28 mouse cellular contexts compared by ENCODE assay signal in genomic region chr6:4562401-4562800, GRCm38 (mm10). TPM values are rescaled to one million over a fixed set of nuclear protein-coding genes. Genes with fewer than 3 reads are reported as not detected.
DNase-seq lines count a peak whose midpoint lies in the region; ATAC-seq and TF ChIP-seq lines count a peak whose summit lies in the region.
"Had no signal": no experiment of that assay in that cellular context is flagged by ENCODE, and none has a peak within 500 bp of the region (broad histone marks: within the 10 kb centered on the region; RNA-seq: fewer than 3 reads in every experiment).

No protein-coding gene starts in this region.

- no peak overlapping the region for H3K27ac ChIP-seq in forebrain, postnatal 0 days (ENCODE audit: low read depth, low read length)
- no peak overlapping the region for H3K27ac ChIP-seq in forebrain, embryonic 15.5 days (replicated peaks)
- no peak overlapping the region for H3K27ac ChIP-seq in lung, embryonic 15.5 days
- 0 out of 2 replicates have a peak overlapping the region, but pooled peaks have one; percentile 4 for H3K27ac ChIP-seq in embryonic facial prominence, embryonic 15.5 days (replicated peaks)
- no peak overlapping the region for H3K27ac ChIP-seq in midbrain, embryonic 11.5 days (ENCODE audit: low read depth, low read length)
- H3K27ac ChIP-seq: forebrain, embryonic 12.5 days; heart, adult 2 months; liver, embryonic 13.5 days; macrophage; midbrain, embryonic 15.5 days; neural tube, embryonic 15.5 days had no signal

- 40% methylated on average over 1 of the region's 1 CpGs for WGBS in forebrain, postnatal 0 days
- 56% methylated on average over 1 of the region's 1 CpGs for WGBS in forebrain, embryonic 15.5 days
- WGBS in lung, embryonic 15.5 days: 27% methylated on average over 1 of the region's 1 CpGs
- WGBS in embryonic facial prominence, embryonic 15.5 days: 44% methylated on average over 1 of the region's 1 CpGs
- WGBS in midbrain, embryonic 11.5 days: 59% methylated on average over 1 of the region's 1 CpGs

- ATAC-seq in forebrain, postnatal 0 days: peak; percentile 59; the same call in 1 of the 2 replicates
- no peak for ATAC-seq in forebrain, embryonic 15.5 days (replicated peaks)
- peak; percentile 71; the same call in 1 of the 2 replicates for ATAC-seq in lung, embryonic 15.5 days (ENCODE audit: borderline replicate concordance, extremely low read depth, low FRiP score, low TSS enrichment)
- ATAC-seq in embryonic facial prominence, embryonic 15.5 days (ENCODE audit: insufficient number of reproducible peaks, low FRiP score, low TSS enrichment, low read depth): no peak
- ATAC-seq in midbrain, embryonic 11.5 days (ENCODE audit: low FRiP score): no peak
- ATAC-seq: hindbrain, embryonic 16.5 days; intestine, embryonic 15.5 days; midbrain, embryonic 15.5 days had no signal

- no peak overlapping the region for H3K9ac ChIP-seq in forebrain, postnatal 0 days
- H3K9ac ChIP-seq in forebrain, embryonic 15.5 days (replicated peaks): no peak overlapping the region
- H3K9ac ChIP-seq in lung, embryonic 15.5 days: no peak overlapping the region
- H3K9ac ChIP-seq in embryonic facial prominence, embryonic 15.5 days: no peak overlapping the region
- H3K9ac ChIP-seq in midbrain, embryonic 11.5 days (ENCODE audit: low read length): no peak overlapping the region
- H3K9ac ChIP-seq: forebrain, embryonic 12.5 days; heart, embryonic 13.5 days; intestine, embryonic 15.5 days; limb, embryonic 15.5 days; liver, embryonic 13.5 days; midbrain, embryonic 15.5 days; neural tube, embryonic 15.5 days had no signal

- H3K9me3 ChIP-seq in forebrain, postnatal 0 days (ENCODE audit: low read length): no peaks in the 10 kb centered on the region
- no peaks in the 10 kb centered on the region for H3K9me3 ChIP-seq in forebrain, embryonic 15.5 days
- no peaks in the 10 kb centered on the region for H3K9me3 ChIP-seq in lung, embryonic 15.5 days
- H3K9me3 ChIP-seq in embryonic facial prominence, embryonic 15.5 days (replicated peaks): no peaks in the 10 kb centered on the region
- no peaks in the 10 kb centered on the region; the same call in 1 of the 2 replicates for H3K9me3 ChIP-seq in midbrain, embryonic 11.5 days (ENCODE audit: control insufficient read depth, low read length)
- H3K9me3 ChIP-seq: forebrain, embryonic 12.5 days; G1E; heart, embryonic 13.5 days; intestine, embryonic 15.5 days; limb, embryonic 15.5 days; liver, embryonic 13.5 days; midbrain, embryonic 15.5 days; neural tube, embryonic 15.5 days had no signal

- no peak overlapping the region for H3K4me3 ChIP-seq in forebrain, postnatal 0 days (ENCODE audit: low read depth, low read length)
- no peak overlapping the region for H3K4me3 ChIP-seq in forebrain, embryonic 15.5 days
- H3K4me3 ChIP-seq in lung, embryonic 15.5 days: no peak overlapping the region
- H3K4me3 ChIP-seq in embryonic facial prominence, embryonic 15.5 days (replicated peaks): no peak overlapping the region
- H3K4me3 ChIP-seq in midbrain, embryonic 11.5 days (ENCODE audit: low read depth, low read length): no peak overlapping the region
- H3K4me3 ChIP-seq: forebrain, embryonic 12.5 days; heart, adult 2 months; heart, embryonic 13.5 days; intestine, embryonic 15.5 days; limb, embryonic 15.5 days; liver, embryonic 13.5 days; midbrain, embryonic 15.5 days; neural tube, embryonic 15.5 days had no signal

- no peaks in the 10 kb centered on the region for H3K36me3 ChIP-seq in forebrain, postnatal 0 days (ENCODE audit: insufficient read depth)
- H3K36me3 ChIP-seq in forebrain, embryonic 15.5 days: no peaks in the 10 kb centered on the region
- H3K36me3 ChIP-seq in lung, embryonic 15.5 days: no peaks in the 10 kb centered on the region
- no peaks in the 10 kb centered on the region for H3K36me3 ChIP-seq in embryonic facial prominence, embryonic 15.5 days
- H3K36me3 ChIP-seq in midbrain, embryonic 11.5 days (ENCODE audit: control insufficient read depth, insufficient read depth, low read length): no peaks in the 10 kb centered on the region
- H3K36me3 ChIP-seq: forebrain, embryonic 12.5 days; G1E; heart, embryonic 13.5 days; intestine, embryonic 15.5 days; limb, embryonic 15.5 days; liver, embryonic 13.5 days; midbrain, embryonic 15.5 days; neural tube, embryonic 15.5 days had no signal

- DNase-seq in forebrain, postnatal 0 days: no peak
- DNase-seq in lung, postnatal 4 days: no peak
- DNase-seq in lung, postnatal 10 days: peak; percentile 34
- no peak for DNase-seq in kidney, adult 11 months
- no peak for DNase-seq in midbrain, embryonic 11.5 days (ENCODE audit: low spot score, missing footprints)
- DNase-seq: adrenal gland, adult 8-10 months; cerebellum, adult 9-10 months; cerebellum, postnatal 36 days; heart, adult 2 months; heart, postnatal 10 days; kidney, adult 9 months; kidney, postnatal 10 days; layer of hippocampus, postnatal 36 days; liver, embryonic 13.5 days; spleen, adult 18-20 months; thymus, postnatal 14 days had no signal

- no peak for TF ChIP-seq CTCF in forebrain, postnatal 0 days (IDR thresholded peaks at IDR 0.05; ENCODE audit: low read depth)

- no peaks in the 10 kb centered on the region for H3K27me3 ChIP-seq in forebrain, postnatal 0 days (ENCODE audit: insufficient read depth, low read length)
- no peaks in the 10 kb centered on the region for H3K27me3 ChIP-seq in forebrain, embryonic 15.5 days
- H3K27me3 ChIP-seq in lung, embryonic 15.5 days: no peaks in the 10 kb centered on the region
- H3K27me3 ChIP-seq in embryonic facial prominence, embryonic 15.5 days: no peaks in the 10 kb centered on the region
- H3K27me3 ChIP-seq in midbrain, embryonic 11.5 days (ENCODE audit: control insufficient read depth, insufficient read depth, low read length): no peaks in the 10 kb centered on the region
- H3K27me3 ChIP-seq: forebrain, embryonic 12.5 days; heart, embryonic 13.5 days; intestine, embryonic 15.5 days; limb, embryonic 15.5 days; liver, embryonic 13.5 days; midbrain, embryonic 15.5 days; neural tube, embryonic 15.5 days had no signal

- 0 out of 2 replicates have a peak, but pooled peaks cover 3% of the 10 kb centered on the region for H3K4me1 ChIP-seq in forebrain, postnatal 0 days (ENCODE audit: insufficient read depth)
- H3K4me1 ChIP-seq in forebrain, embryonic 15.5 days: peaks cover 6% of the 10 kb centered on the region; the same call in 1 of the 2 replicates
- H3K4me1 ChIP-seq in lung, embryonic 15.5 days: peaks cover 23% of the 10 kb centered on the region
- peaks cover 4% of the 10 kb centered on the region; the same call in 1 of the 2 replicates for H3K4me1 ChIP-seq in embryonic facial prominence, embryonic 15.5 days
- peaks cover 8% of the 10 kb centered on the region for H3K4me1 ChIP-seq in midbrain, embryonic 11.5 days (ENCODE audit: control insufficient read depth, insufficient read depth, low read length)
- H3K4me1 ChIP-seq: liver, embryonic 13.5 days; neural tube, embryonic 15.5 days had no signal

- no peak overlapping the region for H3K4me2 ChIP-seq in forebrain, postnatal 0 days (ENCODE audit: low read depth)
- H3K4me2 ChIP-seq in forebrain, embryonic 15.5 days (replicated peaks): no peak overlapping the region
- H3K4me2 ChIP-seq in lung, embryonic 15.5 days: no peak overlapping the region
- H3K4me2 ChIP-seq in embryonic facial prominence, embryonic 15.5 days (replicated peaks): no peak overlapping the region
- no peak overlapping the region for H3K4me2 ChIP-seq in midbrain, embryonic 11.5 days
- H3K4me2 ChIP-seq: forebrain, embryonic 12.5 days; heart, embryonic 13.5 days; intestine, embryonic 15.5 days; limb, embryonic 15.5 days; liver, embryonic 13.5 days; midbrain, embryonic 15.5 days; neural tube, embryonic 15.5 days had no signal

RNA-seq across cellular contexts. Expression of gene Casd1, which starts 38.2 kb away (rescaled TPM):
- 77.9 and 90.3 TPM in 2 replicates for total RNA-seq in forebrain, postnatal 0 days (2014; rRNA removed)
- 27.0 and 38.7 TPM in 2 replicates for polyA plus RNA-seq in forebrain, postnatal 0 days (2015; fragmentation: Nextera tagmentation; extraction: Ambion mirVana)
- polyA plus RNA-seq in forebrain, embryonic 15.5 days (2015; fragmentation: Nextera tagmentation; extraction: Ambion mirVana): 34.1 and 40.3 TPM in 2 replicates
- polyA plus RNA-seq in lung, embryonic 15.5 days (2015; fragmentation: Nextera tagmentation; extraction: Ambion mirVana): 32.4 and 34.3 TPM in 2 replicates
- 26.8 and 29.6 TPM in 2 replicates for polyA plus RNA-seq in embryonic facial prominence, embryonic 15.5 days (2015; fragmentation: Nextera tagmentation; extraction: Ambion mirVana)
- polyA plus RNA-seq in midbrain, embryonic 11.5 days (2014; fragmentation: Nextera tagmentation; extraction: Ambion mirVana): 47.5 and 47.6 TPM in 2 replicates

RNA-seq across cellular contexts. Expression of gene Col1a2, which starts 57.8 kb away (rescaled TPM):
- 62.9 and 255 TPM in 2 replicates for total RNA-seq in forebrain, postnatal 0 days (2014; rRNA removed)
- polyA plus RNA-seq in forebrain, postnatal 0 days (2015; fragmentation: Nextera tagmentation; extraction: Ambion mirVana): 39.6 and 43.2 TPM in 2 replicates
- 38.6 and 40.4 TPM in 2 replicates for polyA plus RNA-seq in forebrain, embryonic 15.5 days (2015; fragmentation: Nextera tagmentation; extraction: Ambion mirVana)
- 726 and 742 TPM in 2 replicates for polyA plus RNA-seq in lung, embryonic 15.5 days (2015; fragmentation: Nextera tagmentation; extraction: Ambion mirVana)
- 2,269 and 2,307 TPM in 2 replicates for polyA plus RNA-seq in embryonic facial prominence, embryonic 15.5 days (2015; fragmentation: Nextera tagmentation; extraction: Ambion mirVana)
- 142 and 144 TPM in 2 replicates for polyA plus RNA-seq in midbrain, embryonic 11.5 days (2014; fragmentation: Nextera tagmentation; extraction: Ambion mirVana)
- polyA plus RNA-seq: G1E had no signal

Comparison
In these comparisons a context has a peak if more than half of its experiments do, and no peak if none do; other contexts are left out.
1. ATAC-seq: peak in forebrain, postnatal 0 days (single experiment) and lung, embryonic 15.5 days (single experiment); none in forebrain, embryonic 15.5 days (single experiment), embryonic facial prominence, embryonic 15.5 days (single experiment) and midbrain, embryonic 11.5 days (single experiment).